Mouse (Mus musculus): ENCODE measurements at regions not wholly inside any gene's neighbourhood (a gene's known extent, or its start where the extent isn't known, plus 50 kb on each side); places are given as distances from the start of the nearest gene placed in this dataset.

GRCm38 (mm10) chr3:21962921-21963732 lies 113.3 kb upstream of the Tbl1xr1 start:
- no peak for TF ChIP-seq POLR2A (IDR thresholded peaks at IDR 0.05; ENCODE audit: insufficient read length, low read depth)
- no peak for TF ChIP-seq E2F4 (IDR thresholded peaks at IDR 0.05; ENCODE audit: insufficient read depth)
- TF ChIP-seq TCF12 (IDR thresholded peaks at IDR 0.05; ENCODE audit: insufficient read depth, poor library complexity, severe bottlenecking), result no peak
- 0 out of 2 replicates have a peak, but pooled peaks have one; percentile 15 for TF ChIP-seq CEBPB (IDR thresholded peaks at IDR 0.05; ENCODE audit: insufficient read depth, poor library complexity, severe bottlenecking)
- no peak for TF ChIP-seq MYOD1 (IDR thresholded peaks at IDR 0.05; ENCODE audit: control insufficient read depth in 1 of 3, insufficient read length in 2 of 3, low read depth in 2 of 3)
- TF ChIP-seq USF1 (IDR thresholded peaks at IDR 0.05; ENCODE audit: low read depth), result no peak
- no peak for TF ChIP-seq REST (IDR thresholded peaks at IDR 0.05; ENCODE audit: insufficient read depth, insufficient read length)
- TF ChIP-seq MAX (IDR thresholded peaks at IDR 0.05; ENCODE audit: low read depth), result no peak
- no peak for TF ChIP-seq POLR2AphosphoS2 (IDR thresholded peaks at IDR 0.05; ENCODE audit: insufficient read length, low read depth)
- no peak for TF ChIP-seq SRF (IDR thresholded peaks at IDR 0.05; ENCODE audit: control insufficient read depth, insufficient read length, low read depth)
- TF ChIP-seq MYOG (IDR thresholded peaks at IDR 0.05; ENCODE audit: control insufficient read depth in 1 of 3, insufficient read depth in 1 of 3, insufficient read length in 2 of 3, low read depth in 2 of 3), result no peak
